Mouse (Mus musculus): ENCODE measurements around the gene Itga8.

Gene Itga8

GRCm38 (mm10) chr2:12197711-12198110 is 104.0 kb downstream of the Itga8 start:
- DNase-seq (ENCODE audit: low read depth, low spot score): no peak

- DNase-seq (ENCODE audit: low read depth, low spot score): no peak
These were observed 112.7 kb downstream of the Itga8 start for GRCm38 (mm10) chr2:12189026-12189425.

GRCm38 (mm10) chr2:12187646-12188045 is 114.1 kb downstream of the Itga8 start:
- DNase-seq (ENCODE audit: low read depth, low spot score): no peak

- DNase-seq (ENCODE audit: low read depth, low spot score): no peak
These were observed 119.2 kb downstream of the Itga8 start for GRCm38 (mm10) chr2:12182402-12182948.

- no peak for DNase-seq (ENCODE audit: low read depth, low spot score)
These were observed 121.1 kb downstream of the Itga8 start for GRCm38 (mm10) chr2:12180635-12181034.

GRCm38 (mm10) chr2:12174722-12175427 is 126.8 kb downstream of the Itga8 start:
- DNase-seq (ENCODE audit: low read depth, low spot score): no peak

GRCm38 (mm10) chr2:12170221-12170620 is 131.5 kb downstream of the Itga8 start:
- no peak for DNase-seq (ENCODE audit: low read depth, low spot score)

GRCm38 (mm10) chr2:12160486-12160885 is 141.2 kb downstream of the Itga8 start:
- DNase-seq (ENCODE audit: low read depth, low spot score): peak; percentile 47

GRCm38 (mm10) chr2:12157001-12157400 is 144.7 kb downstream of the Itga8 start:
- DNase-seq (ENCODE audit: low read depth, low spot score): no peak

GRCm38 (mm10) chr2:12156401-12156800 is 145.3 kb downstream of the Itga8 start:
- no peak for DNase-seq (ENCODE audit: low read depth, low spot score)

- DNase-seq (ENCODE audit: low read depth, low spot score): no peak
These were observed 147.0 kb downstream of the Itga8 start for GRCm38 (mm10) chr2:12154676-12155075.

GRCm38 (mm10) chr2:12153551-12153950 is 148.2 kb downstream of the Itga8 start:
- DNase-seq (ENCODE audit: low read depth, low spot score): no peak

- DNase-seq (ENCODE audit: low read depth, low spot score): no peak
These were observed 153.8 kb downstream of the Itga8 start for GRCm38 (mm10) chr2:12147902-12148301.

GRCm38 (mm10) chr2:12146612-12147011 is 155.1 kb downstream of the Itga8 start:
- no peak for DNase-seq (ENCODE audit: low read depth, low spot score)

- DNase-seq (ENCODE audit: low read depth, low spot score): peak; percentile 24
These were observed 162.9 kb downstream of the Itga8 start for GRCm38 (mm10) chr2:12138765-12139368.

GRCm38 (mm10) chr2:12126580-12126979 is 175.1 kb downstream of the Itga8 start:
- DNase-seq (ENCODE audit: low read depth, low spot score): no peak

- DNase-seq (ENCODE audit: low read depth, low spot score): no peak
These were observed 186.2 kb downstream of the Itga8 start for GRCm38 (mm10) chr2:12115479-12115878.

GRCm38 (mm10) chr2:12109306-12109705 is 192.4 kb downstream of the Itga8 start:
- no peak for DNase-seq (ENCODE audit: low read depth, low spot score)

GRCm38 (mm10) chr2:12108306-12108705 is 193.4 kb downstream of the Itga8 start:
- DNase-seq (ENCODE audit: low read depth, low spot score): no peak

- DNase-seq (ENCODE audit: low read depth, low spot score): no peak
These were observed 194.5 kb downstream of the Itga8 start for GRCm38 (mm10) chr2:12107265-12107664.

- no peak for DNase-seq (ENCODE audit: low read depth, low spot score)
These were observed 198.5 kb downstream of the Itga8 start for GRCm38 (mm10) chr2:12103183-12103582.

- no peak for DNase-seq (ENCODE audit: low read depth, low spot score)
These were observed 209.3 kb downstream of the Itga8 start for GRCm38 (mm10) chr2:12092203-12092984.

All from ZHBTc4 (cell line).